Mouse (Mus musculus): ENCODE results near the gene Drc3. TPM values are rescaled to one million over a fixed set of nuclear protein-coding genes. Genes with fewer than 3 reads are reported as not detected.

Drc3 gene
- total RNA-seq, 2 experiments from 2014 or later = 4.3 TPM; not detected in 1

DNA sequence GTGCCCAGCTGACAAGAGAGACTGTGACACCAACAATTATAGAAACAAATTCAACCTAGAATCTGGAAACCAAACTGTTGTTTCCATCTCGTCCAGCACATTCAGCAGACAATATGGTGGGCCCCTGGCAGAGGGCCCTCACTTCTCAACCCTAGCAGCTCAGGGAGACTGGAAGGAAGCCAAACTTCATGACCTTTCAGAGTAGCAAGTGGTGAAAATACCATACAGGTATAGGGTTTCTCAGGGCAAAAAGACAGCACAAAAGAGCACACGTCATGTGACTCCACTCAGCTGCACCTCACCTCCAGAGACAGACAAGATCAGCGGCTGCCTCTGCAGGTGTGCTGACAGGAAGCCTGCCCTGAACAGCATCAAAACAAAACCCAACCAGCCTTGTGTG, 19.0 kb upstream of the Drc3 start:
- ATAC-seq (replicated peaks; ENCODE audit: poor library complexity) = no peak

DNA sequence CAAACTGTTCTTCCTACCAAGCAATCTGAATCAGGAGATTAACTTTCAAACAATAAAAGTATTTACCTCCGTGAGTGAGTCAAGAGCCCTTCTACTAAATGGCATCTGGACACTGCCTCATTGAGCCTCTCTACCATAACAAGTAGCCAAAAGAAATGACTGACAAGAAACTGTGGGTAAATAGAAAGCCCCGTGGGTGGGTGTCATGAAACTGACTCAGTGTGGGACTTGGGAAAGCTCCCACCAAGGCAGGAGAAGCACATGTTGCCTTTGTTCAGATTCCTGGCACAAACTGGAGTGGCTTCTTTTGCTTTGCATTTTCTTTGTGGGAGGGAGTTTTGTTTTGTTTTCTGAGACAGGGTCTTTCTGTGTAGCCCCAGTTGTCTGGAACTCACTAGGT, 17.4 kb upstream of the Drc3 start:
- no peak for ATAC-seq (replicated peaks; ENCODE audit: poor library complexity)

DNA sequence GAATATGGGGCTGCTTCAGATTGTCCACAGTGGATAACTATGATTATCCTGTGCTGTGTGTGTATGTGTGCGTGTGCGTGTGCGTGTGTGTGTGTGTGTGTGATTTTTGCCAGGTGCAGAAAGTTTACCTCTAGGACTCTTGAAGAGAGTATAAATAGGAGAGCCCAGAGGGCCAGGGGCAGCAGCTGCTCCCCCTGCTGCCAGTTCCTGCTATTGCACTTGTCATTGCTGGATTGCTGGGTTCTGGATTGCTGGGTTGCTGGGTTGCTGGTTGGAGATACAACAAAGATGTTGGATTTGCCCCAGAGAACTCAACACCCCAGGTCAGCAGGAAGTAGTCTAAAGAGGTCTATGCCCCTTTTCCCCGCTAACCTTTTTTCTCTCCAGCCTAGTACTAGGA, 14.8 kb upstream of the Drc3 start:
- ATAC-seq (replicated peaks; ENCODE audit: poor library complexity) = peak; percentile 63; the same call in 1 of the 2 replicates

DNA sequence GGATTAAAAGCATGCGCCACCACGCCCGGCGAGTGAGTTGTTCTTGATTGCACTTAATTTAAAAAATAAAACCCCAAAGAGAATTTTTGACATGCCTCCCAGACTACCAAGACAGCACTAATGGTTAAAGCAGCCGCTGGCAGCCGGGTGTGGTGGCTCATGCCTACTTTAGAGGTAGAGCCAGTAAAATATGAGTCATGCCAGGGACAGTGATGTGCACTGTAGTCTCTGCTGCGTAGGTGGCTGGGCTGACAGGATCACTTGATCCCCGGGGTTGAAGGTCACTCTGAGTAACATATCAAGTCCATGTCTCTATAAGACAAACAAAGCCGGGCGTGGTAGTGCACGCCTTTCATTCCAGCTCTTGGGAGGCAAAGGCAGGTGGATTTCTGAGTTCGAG, 13.8 kb upstream of the Drc3 start:
- ATAC-seq (replicated peaks; ENCODE audit: poor library complexity) = no peak

DNA sequence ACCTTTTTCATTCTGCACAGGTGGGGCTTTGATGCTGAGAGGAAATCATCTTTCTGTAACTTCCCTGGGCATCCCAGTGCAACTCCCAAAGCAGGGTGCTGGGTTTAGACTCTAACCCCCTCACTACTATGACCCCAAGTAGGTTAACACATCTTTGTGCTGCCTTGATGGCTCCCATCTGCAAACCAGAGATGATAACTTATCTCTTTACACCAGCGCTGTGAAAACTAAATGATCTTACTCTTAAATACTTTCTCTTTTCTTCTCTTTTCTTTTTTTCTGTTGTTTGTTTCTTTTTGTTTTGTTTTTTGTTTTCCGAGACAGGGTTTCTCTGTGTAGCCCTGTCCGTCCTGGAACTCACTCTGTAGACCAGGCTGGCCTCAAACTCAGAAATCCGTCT, 7.3 kb upstream of the Drc3 start:
- no peak for ATAC-seq (replicated peaks; ENCODE audit: poor library complexity)

DNA sequence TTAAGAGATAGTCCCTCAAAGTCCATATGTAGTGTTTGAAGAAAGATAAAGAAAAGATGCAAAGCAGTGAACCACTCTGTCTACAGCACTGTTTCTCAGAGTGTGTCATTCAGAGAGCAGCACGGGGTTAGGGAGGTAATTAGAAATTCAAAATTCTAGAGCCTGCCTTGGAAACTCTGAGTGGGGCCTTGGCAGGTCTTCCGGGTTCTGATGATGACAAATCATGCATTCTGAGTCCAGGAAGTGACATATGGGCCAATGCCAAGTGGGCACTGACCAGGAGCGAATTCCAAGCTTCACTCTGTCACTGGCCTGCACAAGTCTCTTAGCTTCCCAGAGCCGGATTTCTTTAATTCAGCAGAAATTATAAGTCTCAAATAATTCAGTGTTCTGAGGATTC, 6.6 kb upstream of the Drc3 start:
- no peak for ATAC-seq (replicated peaks; ENCODE audit: poor library complexity)

DNA sequence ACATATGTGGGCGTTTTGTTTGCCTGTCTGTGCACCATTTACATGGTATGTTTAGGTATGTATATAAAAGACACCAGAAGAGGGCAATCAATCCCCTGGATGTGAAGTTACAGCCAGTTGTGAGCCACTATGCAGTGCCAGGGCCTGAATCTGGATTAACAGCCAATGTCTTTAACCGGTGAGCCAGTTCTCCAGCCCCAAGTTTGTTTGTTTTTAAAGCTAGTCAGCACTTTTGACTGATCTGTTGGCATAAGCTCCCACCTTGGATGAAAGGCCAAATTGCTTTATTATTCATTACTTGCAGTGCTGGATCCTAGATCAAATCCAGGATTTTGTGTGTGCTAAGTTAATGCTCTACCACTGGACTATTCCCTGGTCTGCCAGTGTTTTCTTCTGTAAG, 1.7 kb upstream of the Drc3 start:
- ATAC-seq (replicated peaks; ENCODE audit: poor library complexity) = no peak

DNA sequence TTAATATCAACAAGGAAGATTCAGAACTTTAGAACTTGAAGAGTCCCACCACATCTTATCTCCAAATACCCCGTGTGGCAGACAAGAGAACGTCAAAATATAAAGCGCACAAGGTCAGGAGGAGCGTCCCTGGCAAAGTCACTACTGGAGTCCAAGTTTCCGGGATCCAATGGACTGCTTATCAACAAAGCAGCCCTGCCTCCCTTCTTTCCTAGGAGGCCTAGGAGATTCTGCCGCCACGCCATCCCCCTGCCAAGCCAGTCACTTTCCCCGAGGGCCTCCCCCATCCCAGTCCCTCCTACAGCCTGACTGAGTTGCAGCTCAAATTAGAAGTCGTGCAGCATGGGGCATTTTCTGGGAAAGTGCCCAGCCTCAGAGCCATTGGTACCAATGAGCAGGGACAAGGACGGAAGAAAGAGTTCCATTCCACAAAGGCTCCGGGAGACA, 1.2 kb upstream of the Drc3 start:
- no peak for ATAC-seq (replicated peaks; ENCODE audit: poor library complexity)

DNA sequence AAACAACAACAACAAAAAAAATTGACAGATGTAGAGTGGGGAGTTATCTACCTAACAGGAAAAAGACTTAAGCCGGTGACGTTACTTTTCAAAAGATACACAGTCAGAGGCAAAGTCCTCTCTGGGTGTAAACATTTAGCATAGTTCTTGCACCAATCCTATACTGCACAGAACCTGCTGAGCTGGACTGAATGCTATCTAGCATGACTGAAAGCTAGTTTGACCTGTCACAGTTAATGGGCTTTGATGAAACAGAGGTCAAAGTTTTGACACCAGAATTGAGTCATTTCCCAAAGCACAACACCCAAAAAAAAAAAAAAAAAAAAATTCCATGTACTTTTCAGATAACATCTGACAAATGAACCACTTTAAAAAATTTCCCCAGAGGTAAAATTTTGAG, 2.8 kb downstream of the Drc3 start:
- no peak for ATAC-seq (replicated peaks; ENCODE audit: poor library complexity)

DNA sequence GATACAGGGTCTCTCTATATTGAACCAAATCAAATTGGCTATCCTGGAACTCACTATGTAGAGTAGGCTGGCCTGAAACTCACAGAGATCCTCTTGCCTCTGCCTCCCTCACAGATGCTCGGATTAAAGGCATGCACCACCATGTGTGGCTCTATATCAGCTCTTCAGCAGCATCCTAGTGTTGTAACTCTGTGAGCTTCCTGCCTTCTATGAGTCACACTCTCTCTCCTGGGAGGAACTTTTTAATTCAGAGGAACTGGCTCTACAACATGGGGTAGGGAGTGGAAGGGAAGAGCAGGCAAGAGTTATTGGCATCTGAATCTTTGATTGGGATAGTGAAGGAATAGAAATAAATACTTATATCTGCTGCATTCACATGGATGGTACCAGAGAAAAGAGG, 4.0 kb downstream of the Drc3 start:
- ATAC-seq (replicated peaks; ENCODE audit: poor library complexity) = no peak

DNA sequence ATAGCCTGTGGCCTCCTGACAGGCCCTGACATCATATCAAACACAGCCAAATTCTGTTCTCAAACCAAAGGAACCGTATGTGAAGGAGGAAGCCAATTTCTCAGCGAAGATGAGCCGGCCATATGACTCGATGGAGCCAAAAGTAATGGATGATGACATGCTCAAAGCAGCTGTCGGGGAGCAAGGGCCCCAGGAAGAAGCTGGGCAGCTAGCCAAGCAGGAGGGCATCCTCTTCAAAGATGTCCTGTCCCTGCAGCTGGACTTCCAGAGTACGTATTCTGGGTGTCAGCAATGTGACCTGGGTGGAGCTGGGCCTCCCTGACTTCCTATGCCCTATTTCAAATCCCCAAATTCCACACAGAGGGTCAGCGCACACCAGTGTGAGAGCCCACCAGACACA, 5.4 kb downstream of the Drc3 start:
- no peak for ATAC-seq (replicated peaks; ENCODE audit: poor library complexity)

DNA sequence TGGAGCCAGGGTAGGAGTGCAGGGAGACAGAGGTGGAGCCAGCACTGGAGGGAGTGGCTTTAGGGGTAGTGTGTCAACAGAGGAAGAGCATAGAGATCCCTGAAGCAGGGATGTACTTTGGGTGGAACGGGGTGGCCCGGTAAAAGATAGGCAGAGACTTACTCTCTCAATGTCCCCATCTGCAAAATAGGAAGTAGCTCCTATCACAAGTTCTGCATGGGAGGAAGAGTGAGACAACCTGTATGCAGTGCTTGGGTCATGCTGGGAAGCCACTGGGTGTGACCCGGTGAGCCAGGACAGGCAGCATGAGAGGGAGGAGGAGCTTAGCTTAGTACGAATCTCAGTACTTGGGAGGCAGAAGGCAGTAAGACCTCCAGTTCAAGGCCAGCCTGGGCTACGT, 6.0 kb downstream of the Drc3 start:
- ATAC-seq (replicated peaks; ENCODE audit: poor library complexity) = peak; percentile 14; the same call in 1 of the 2 replicates

DNA sequence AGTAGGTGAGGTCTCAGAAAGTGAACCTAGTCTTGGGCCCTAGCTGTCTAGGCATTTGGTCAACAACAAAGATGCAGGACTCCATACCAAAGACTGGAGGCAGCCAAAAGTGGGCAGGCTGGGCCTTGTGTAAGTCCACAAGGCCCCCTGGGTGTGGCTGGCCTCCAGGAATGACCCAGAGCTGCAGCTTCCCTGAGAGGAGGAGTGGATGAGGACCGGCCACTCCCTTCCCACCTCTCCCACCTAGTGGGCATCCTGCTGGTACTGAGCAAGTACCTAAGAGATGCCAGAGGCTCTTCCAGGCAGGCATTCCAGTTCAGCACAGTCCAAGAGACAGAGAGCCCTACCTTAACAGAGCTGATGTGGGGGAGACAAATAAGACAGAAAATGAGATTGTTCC, 6.8 kb downstream of the Drc3 start:
- ATAC-seq (replicated peaks; ENCODE audit: poor library complexity) = no peak

DNA sequence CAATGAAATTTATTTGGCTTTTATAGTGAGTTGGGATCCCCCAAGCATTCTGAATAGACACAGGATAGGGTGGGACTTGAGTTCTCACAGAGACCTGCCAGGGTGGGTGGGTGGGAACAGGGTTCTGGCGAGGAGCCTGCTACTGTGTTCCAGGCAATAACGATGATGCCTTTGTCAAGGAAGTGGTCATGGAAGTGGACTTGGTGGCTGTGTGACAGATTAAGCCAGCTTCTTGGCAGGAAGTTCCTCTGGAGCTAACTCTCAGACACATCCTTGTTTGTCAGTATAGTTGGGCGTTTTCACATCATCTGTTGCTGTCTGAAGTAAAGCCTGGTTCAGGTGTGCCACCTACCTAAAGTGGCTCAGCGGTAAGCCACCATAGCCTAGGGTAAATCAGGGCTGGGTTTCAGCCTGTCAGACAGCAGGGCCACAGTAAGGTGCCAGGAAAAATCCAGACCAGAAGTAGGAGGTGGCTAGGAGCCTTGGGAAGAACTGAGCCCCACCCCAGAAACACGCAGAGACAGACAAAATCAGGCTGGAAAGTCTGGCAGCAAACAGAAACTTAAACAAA, 7.6 kb downstream of the Drc3 start:
- no peak for ATAC-seq (replicated peaks; ENCODE audit: poor library complexity)

DNA sequence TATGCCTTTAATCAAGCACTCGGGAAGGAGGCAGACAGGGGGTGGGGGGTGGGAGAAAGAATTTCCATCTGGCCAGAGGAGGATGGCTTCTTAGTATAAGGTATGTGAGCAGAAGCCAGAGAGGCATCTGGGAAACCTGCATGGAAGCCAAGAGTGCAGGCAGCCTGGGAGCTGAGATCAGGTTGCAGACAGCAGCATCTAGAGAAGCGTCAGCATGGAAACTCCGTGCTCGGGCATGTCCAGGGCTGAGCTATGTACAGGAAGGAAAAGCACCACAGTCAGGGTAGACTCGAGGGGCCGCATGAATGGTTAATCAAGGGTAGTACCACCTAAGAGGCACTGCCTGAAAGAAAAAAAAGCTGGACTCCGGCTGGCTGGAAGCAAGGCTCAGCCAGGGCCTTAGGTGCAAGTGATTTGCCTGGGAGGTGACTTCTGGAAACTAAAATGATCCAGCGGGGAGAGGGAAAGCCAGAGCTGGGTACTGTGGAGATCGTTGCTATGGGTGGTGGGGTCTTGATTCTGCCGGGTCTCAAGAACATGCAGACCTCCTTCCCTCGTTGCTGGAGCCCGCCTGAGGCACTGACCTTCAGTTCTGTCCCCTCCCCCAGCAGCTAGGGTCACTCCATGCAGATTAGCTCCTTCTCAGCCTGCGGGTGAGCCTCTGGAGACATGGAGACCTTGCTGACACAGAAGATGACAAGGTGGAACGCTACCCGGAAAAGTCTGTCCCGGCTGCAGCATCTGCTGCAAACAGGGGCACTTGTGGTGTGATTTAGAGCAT, 13.3 kb downstream of the Drc3 start:
- no peak for ATAC-seq (replicated peaks; ENCODE audit: poor library complexity)

DNA sequence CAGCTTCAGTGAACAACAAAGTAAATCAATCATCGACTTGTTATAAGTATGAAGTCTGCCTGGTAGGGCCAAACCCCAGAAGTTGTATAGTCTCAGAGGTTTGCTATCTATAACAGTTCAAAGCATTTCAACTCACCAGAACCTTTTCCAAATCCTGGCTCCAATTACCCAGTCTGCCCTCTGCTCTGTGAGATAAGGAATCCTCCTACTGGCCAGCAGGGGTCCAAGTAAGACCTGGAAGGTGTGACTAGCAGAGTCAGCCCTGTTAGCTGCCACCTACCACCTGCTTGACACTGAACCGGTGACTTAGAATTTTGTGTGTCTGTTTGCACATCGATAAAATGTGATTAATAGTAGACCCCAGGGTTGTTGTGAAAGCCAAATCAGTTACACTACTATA, 14.1 kb downstream of the Drc3 start:
- ATAC-seq (replicated peaks; ENCODE audit: poor library complexity) = peak; percentile 48

DNA sequence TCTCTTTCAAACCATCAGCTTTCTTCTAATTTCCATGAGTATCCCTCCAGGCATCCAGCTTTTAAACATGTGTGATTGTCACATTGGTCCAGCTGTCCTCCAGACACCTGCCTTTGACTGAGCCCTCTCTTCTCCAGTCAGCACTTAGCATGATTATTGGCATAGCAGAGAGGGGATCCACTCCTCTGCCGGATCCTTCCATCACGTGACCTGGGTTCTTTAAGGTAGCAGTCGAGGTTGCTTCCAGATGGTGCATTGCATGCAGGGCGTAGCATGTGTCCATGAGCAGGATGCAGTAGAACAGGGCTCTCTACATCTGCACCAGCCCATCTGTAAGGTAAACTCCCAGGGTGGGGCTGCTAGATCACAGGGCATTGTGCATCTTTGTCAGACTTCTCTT, 15.8 kb downstream of the Drc3 start:
- ATAC-seq (replicated peaks; ENCODE audit: poor library complexity) = no peak

DNA sequence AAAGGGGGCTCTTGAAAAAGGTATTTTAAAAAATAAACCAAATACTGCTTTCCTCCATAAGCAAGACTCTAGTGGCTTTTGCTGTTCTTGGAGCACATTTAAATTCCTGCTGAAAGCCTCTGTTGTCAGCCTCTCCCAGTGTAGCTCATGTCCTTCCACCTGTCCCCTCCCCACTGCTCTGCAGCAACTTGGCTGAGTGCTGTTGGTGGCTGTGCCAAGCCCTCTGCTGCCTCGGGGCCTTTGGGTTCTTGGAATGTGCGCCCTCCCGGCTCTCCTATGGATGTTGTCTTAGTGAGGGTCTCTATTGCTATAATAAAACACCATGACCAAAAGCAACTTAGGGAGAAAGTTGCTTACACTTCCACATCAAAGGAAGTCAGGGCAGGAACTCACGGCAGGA, 16.3 kb downstream of the Drc3 start:
- ATAC-seq (replicated peaks; ENCODE audit: poor library complexity) = no peak

DNA sequence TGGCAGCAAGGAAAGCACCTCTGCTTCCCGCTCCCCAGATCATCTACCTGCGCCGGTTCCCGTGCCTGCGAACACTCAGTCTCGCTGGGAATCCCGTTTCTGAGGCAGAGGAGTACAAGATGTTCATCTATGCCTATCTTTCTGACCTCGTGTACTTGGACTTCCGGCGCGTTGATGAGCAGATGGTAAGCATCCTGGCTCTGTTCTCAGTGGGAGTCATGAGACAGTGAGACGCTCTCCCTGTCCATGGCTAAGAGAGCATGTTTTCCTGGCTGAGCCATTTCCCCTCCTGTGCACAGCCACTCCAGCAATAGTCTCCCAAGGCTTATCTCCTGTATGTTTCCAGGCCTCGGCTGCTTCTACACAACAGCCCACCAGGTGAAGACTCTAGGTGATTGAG, 17.3 kb downstream of the Drc3 start:
- ATAC-seq (replicated peaks; ENCODE audit: poor library complexity) = no peak

DNA sequence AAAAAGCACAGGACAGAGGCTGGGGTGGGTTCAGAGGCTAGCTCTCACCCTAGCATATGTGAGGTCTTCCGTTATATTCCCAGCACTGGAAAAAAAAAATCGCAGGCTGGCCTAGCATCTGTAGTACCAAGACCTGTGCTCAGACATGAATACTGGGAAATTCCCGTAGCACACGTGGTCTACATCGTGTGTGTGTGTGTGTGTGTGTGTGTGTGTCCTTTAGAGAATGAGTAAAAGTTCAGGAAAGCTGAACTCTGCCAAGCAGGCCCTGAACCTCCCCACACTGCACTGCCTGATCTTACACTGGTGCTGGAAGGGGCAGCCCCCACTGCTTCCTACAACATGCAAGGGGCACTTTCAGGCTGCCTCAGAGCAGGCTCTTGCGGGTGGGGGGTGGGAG, 21.4 kb downstream of the Drc3 start:
- ATAC-seq (replicated peaks; ENCODE audit: poor library complexity) = no peak

DNA sequence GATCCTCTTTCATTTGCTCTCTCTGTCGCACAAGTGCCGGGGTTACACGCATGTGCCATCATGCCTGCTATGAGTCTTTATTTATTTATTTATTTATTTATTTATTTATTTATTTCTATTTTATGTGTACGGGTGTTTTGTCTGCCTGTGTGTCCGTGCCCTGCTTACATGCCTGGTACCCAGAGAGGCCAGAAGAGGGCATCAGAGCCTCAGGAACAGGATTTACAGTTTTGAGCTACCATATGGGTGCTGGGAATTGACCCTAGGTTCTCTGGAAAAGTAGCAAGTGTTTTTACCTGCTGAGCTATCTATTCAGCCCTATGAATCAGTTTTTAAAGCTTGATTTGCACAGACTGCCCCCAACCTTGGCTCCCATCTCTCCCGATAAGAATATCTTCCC, 30.4 kb downstream of the Drc3 start:
- no peak for ATAC-seq (replicated peaks; ENCODE audit: poor library complexity)

DNA sequence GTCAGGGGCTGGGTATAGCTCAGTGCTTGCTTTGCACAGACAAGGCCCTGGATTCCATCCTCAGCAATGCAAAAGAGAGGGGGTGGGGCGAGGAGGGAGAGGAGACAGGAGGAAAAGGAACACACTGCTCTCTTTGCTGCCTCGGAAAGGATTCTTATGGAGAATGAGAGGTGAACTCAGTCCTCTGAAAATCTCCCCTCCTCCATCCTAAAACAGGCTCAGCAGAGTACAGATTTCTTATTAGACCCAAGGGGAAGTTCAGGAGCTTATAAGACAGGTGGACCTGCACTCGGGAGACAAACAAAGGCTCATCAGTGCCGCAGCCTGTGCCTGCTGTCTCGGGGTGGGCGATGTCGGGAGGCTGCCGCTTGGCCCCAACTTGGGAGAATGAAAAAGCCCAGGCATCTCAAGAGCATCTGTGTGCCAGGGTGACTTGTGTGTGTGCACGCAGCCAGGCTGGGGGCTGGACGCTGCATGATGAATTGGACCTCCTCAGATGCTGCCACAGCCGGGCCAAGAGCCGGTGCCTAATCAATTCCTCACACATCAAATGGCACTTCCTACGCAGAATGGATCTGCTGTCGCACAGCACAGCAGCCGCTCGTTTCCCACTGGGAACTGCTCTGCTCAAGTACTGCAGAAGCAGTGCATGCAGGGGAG, 31.8 kb downstream of the Drc3 start:
- no peak for ATAC-seq (replicated peaks; ENCODE audit: poor library complexity)
